Mouse (Mus musculus) thymus, postnatal 10 days (tissue): Measurements from ENCODE around the gene Zfp385a.

ENCODE experiments used
- DNase-seq, 2 experiments: peaks; one replicate each; pipeline ENCODE4 v3.0.0; 2021; ENCODE audit warnings: low spot score in 2 of 2

Zfp385a gene

GRCm38 (mm10) chr15:103363809-103364208 is 23.9 kb upstream of the Zfp385a start:
- DNase-seq: no peak

- no peak for DNase-seq
Observed at GRCm38 (mm10) chr15:103362950-103363349, 23.1 kb upstream of the Zfp385a start.

GRCm38 (mm10) chr15:103362333-103362732 is 22.4 kb upstream of the Zfp385a start:
- DNase-seq: no peak

GRCm38 (mm10) chr15:103361269-103361668 is 21.4 kb upstream of the Zfp385a start:
- no peak for DNase-seq

- no peak for DNase-seq
Observed at GRCm38 (mm10) chr15:103359869-103360602, 20.1 kb upstream of the Zfp385a start.

- DNase-seq: no peak
Observed at GRCm38 (mm10) chr15:103359122-103359510, 19.2 kb upstream of the Zfp385a start.

GRCm38 (mm10) chr15:103358278-103359121 is 18.6 kb upstream of the Zfp385a start:
- no peak for DNase-seq

GRCm38 (mm10) chr15:103357817-103358216 is 17.9 kb upstream of the Zfp385a start:
- DNase-seq: no peak

- peak in 1 of 2 experiments; percentile 39 for DNase-seq
Observed at GRCm38 (mm10) chr15:103356130-103356529, 16.2 kb upstream of the Zfp385a start.

GRCm38 (mm10) chr15:103355420-103355819 is 15.5 kb upstream of the Zfp385a start:
- no peak for DNase-seq

- DNase-seq: no peak
Observed at GRCm38 (mm10) chr15:103354690-103355089, 14.8 kb upstream of the Zfp385a start.

GRCm38 (mm10) chr15:103353511-103354256 is 13.8 kb upstream of the Zfp385a start:
- DNase-seq: no peak

- peak in 1 of 2 experiments; percentile 54 for DNase-seq
Observed at GRCm38 (mm10) chr15:103352856-103353255, 13.0 kb upstream of the Zfp385a start.

GRCm38 (mm10) chr15:103347275-103347684 is 7.4 kb upstream of the Zfp385a start:
- DNase-seq: peak; percentile 35 to 67

GRCm38 (mm10) chr15:103345789-103346188 is 5.9 kb upstream of the Zfp385a start:
- no peak for DNase-seq

GRCm38 (mm10) chr15:103343556-103343955 is 3.7 kb upstream of the Zfp385a start:
- DNase-seq: no peak

- no peak for DNase-seq
Observed at GRCm38 (mm10) chr15:103343008-103343407, 3.1 kb upstream of the Zfp385a start.

GRCm38 (mm10) chr15:103342415-103342814 is 2.5 kb upstream of the Zfp385a start:
- peak; percentile 55 to 80 for DNase-seq

- DNase-seq: no peak
Observed at GRCm38 (mm10) chr15:103341547-103341946, 1.7 kb upstream of the Zfp385a start.

- DNase-seq: no peak
Observed at GRCm38 (mm10) chr15:103340786-103341185, 893 bp upstream of the Zfp385a start.

GRCm38 (mm10) chr15:103339166-103339960 is 530 bp downstream of the Zfp385a start:
- peak; percentile 22 to 29 for DNase-seq
